Mouse (Mus musculus): Measurements from ENCODE around the gene Ing2. TPM values are rescaled to one million over a fixed set of nuclear protein-coding genes. Genes with fewer than 3 reads are reported as not detected.
A peak's percentile ranks its signal among the peaks of the same experiment; 100 is the strongest.

The Ing2 gene
- polyA plus RNA-seq, 1 experiment = 1.6 TPM

- Histone ChIP-seq H3K4me1 (ENCODE audit: control insufficient read depth, insufficient read depth, insufficient read length, low read length) (peaks cover 6% of the 10 kb centered on the region; the same call in 1 of the 2 replicates), H3K4me3 (ENCODE audit: low read depth, low read length) (no peak overlapping the region), H3K27ac (ENCODE audit: insufficient read depth, low read depth, low read length) (peak overlapping the region; percentile 86), H3K27me3 (ENCODE audit: control insufficient read depth, insufficient read depth, low read length) (no peaks in the 10 kb centered on the region), H3K36me3 (ENCODE audit: control insufficient read depth, insufficient read depth, low read length) (peaks cover 16% of the 10 kb centered on the region)
- TF ChIP-seq POLR2A (IDR thresholded peaks at IDR 0.05; ENCODE audit: low read depth, low read length) (no peak), CTCF (IDR thresholded peaks at IDR 0.05; ENCODE audit: extremely low read depth, insufficient read length, insufficient replicate concordance, low read depth, low read length) (no peak)
- 24% methylated on average over 8 of the region's 8 CpGs for whole genome bisulfite sequencing
These were observed 31.4 kb upstream of the Ing2 start for GRCm38 (mm10) chr8:47706746-47707145.

DNA sequence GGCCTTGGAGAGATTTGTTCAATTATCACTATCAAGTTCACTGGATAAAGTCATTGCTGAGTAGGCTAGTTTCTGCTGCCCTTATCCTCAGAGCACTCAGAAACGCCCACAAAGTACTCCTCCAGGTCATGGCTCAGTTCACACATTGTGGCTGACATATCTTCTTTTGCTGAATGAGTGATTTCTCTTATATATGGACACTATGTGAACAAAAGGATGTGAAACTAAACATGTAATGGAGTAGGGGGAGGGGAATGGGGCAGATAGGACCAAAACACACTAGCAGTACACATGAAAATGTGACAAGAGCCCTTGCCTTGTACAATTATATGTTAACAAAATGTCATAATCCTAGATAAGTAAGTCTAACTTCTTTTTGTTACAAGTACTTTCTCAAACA is 27.0 kb upstream of the Ing2 start:
- Histone ChIP-seq H3K36me3 (ENCODE audit: control insufficient read depth, insufficient read depth, low read length) (no peaks in the 10 kb centered on the region), H3K4me3 (ENCODE audit: low read depth, low read length) (no peak overlapping the region), H3K27ac (ENCODE audit: insufficient read depth, low read depth, low read length) (no peak overlapping the region), H3K27me3 (ENCODE audit: control insufficient read depth, insufficient read depth, low read length) (no peaks in the 10 kb centered on the region), H3K4me1 (ENCODE audit: control insufficient read depth, insufficient read depth, insufficient read length, low read length) (peaks cover 3% of the 10 kb centered on the region; the same call in 1 of the 2 replicates)
- WGBS = 37% methylated on average over 1 of the region's 1 CpGs
- TF ChIP-seq POLR2A (IDR thresholded peaks at IDR 0.05; ENCODE audit: low read depth, low read length) (no peak), CTCF (IDR thresholded peaks at IDR 0.05; ENCODE audit: extremely low read depth, insufficient read length, insufficient replicate concordance, low read depth, low read length) (no peak)

- Histone ChIP-seq H3K36me3 (ENCODE audit: control insufficient read depth, insufficient read depth, low read length) (no peaks in the 10 kb centered on the region), H3K27me3 (ENCODE audit: control insufficient read depth, insufficient read depth, low read length) (no peaks in the 10 kb centered on the region), H3K27ac (ENCODE audit: insufficient read depth, low read depth, low read length) (no peak overlapping the region), H3K4me1 (ENCODE audit: control insufficient read depth, insufficient read depth, insufficient read length, low read length) (no peaks in the 10 kb centered on the region), H3K4me3 (ENCODE audit: low read depth, low read length) (no peak overlapping the region)
- WGBS = 78% methylated on average over 1 of the region's 1 CpGs
- no peak for TF ChIP-seq POLR2A (IDR thresholded peaks at IDR 0.05; ENCODE audit: low read depth, low read length)
- no peak for TF ChIP-seq CTCF (IDR thresholded peaks at IDR 0.05; ENCODE audit: extremely low read depth, insufficient read length, insufficient replicate concordance, low read depth, low read length)
These were observed 22.3 kb upstream of the Ing2 start for GRCm38 (mm10) chr8:47697696-47698095.

- H3K4me3 ChIP-seq (ENCODE audit: low read depth, low read length) = no peak overlapping the region
- WGBS = 73% methylated on average over 5 of the region's 5 CpGs
- no peaks in the 10 kb centered on the region for H3K4me1 ChIP-seq (ENCODE audit: control insufficient read depth, insufficient read depth, insufficient read length, low read length)
- H3K27ac ChIP-seq (ENCODE audit: insufficient read depth, low read depth, low read length) = no peak overlapping the region
- H3K27me3 ChIP-seq (ENCODE audit: control insufficient read depth, insufficient read depth, low read length) = no peaks in the 10 kb centered on the region
- TF ChIP-seq CTCF (IDR thresholded peaks at IDR 0.05; ENCODE audit: extremely low read depth, insufficient read length, insufficient replicate concordance, low read depth, low read length) (no peak), POLR2A (IDR thresholded peaks at IDR 0.05; ENCODE audit: low read depth, low read length) (no peak)
- H3K36me3 ChIP-seq (ENCODE audit: control insufficient read depth, insufficient read depth, low read length) = no peaks in the 10 kb centered on the region
These were observed 20.2 kb upstream of the Ing2 start for GRCm38 (mm10) chr8:47695431-47696105.

- no peak overlapping the region for H3K4me3 ChIP-seq (ENCODE audit: low read depth, low read length)
- H3K4me1 ChIP-seq (ENCODE audit: control insufficient read depth, insufficient read depth, insufficient read length, low read length) = no peaks in the 10 kb centered on the region
- H3K36me3 ChIP-seq (ENCODE audit: control insufficient read depth, insufficient read depth, low read length) = no peaks in the 10 kb centered on the region
- 7% methylated on average over 2 of the region's 2 CpGs for WGBS
- no peak overlapping the region for H3K27ac ChIP-seq (ENCODE audit: insufficient read depth, low read depth, low read length)
- H3K27me3 ChIP-seq (ENCODE audit: control insufficient read depth, insufficient read depth, low read length) = no peaks in the 10 kb centered on the region
- no peak for TF ChIP-seq POLR2A (IDR thresholded peaks at IDR 0.05; ENCODE audit: low read depth, low read length)
- peak; percentile 60; the same call in 1 of the 2 replicates for TF ChIP-seq CTCF (IDR thresholded peaks at IDR 0.05; ENCODE audit: extremely low read depth, insufficient read length, insufficient replicate concordance, low read depth, low read length)
These were observed 17.8 kb upstream of the Ing2 start for GRCm38 (mm10) chr8:47693119-47693518.

DNA sequence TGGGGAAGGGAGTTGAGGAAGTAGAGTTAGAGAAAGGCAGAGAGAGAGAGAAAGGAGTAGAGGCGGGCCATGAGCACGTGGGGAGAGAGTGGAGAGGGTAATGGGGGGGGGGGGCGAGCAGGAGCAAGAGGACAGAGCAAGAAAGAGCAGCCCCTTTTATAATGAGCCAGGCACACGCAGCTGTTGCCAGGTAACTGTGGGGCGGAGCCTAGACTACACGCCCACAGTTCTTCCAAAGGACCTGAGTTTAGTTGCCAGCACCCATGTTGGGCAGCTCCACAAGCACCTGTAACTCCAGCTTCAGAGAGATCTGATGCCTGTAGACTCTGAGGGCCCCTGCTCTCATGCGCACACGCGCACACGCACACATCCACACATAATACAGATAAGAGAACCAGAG is 16.5 kb upstream of the Ing2 start:
- WGBS = 77% methylated on average over 10 of the region's 10 CpGs
- TF ChIP-seq CTCF (IDR thresholded peaks at IDR 0.05; ENCODE audit: extremely low read depth, insufficient read length, insufficient replicate concordance, low read depth, low read length) (no peak), POLR2A (IDR thresholded peaks at IDR 0.05; ENCODE audit: low read depth, low read length) (no peak)

DNA sequence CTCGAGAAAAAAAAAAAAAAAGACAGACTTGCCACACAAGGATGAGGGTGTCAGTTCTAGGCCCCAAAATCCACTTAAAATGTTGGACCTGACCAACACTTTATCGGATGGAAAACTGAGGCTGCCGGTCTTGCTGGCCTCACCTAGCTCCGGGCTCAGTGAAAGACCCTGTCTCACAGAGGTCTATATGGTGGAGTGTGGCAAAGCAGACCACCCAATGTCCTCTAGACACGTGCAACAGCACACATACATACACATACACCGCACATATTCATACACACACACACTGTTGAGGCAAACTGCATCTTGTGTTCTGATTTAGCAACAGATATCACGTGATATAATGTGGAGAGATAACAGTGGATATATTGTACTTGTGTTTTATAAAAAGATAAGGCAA is 15.9 kb upstream of the Ing2 start:
- Histone ChIP-seq H3K27me3 (ENCODE audit: control insufficient read depth, insufficient read depth, low read length) (no peaks in the 10 kb centered on the region), H3K4me1 (ENCODE audit: control insufficient read depth, insufficient read depth, insufficient read length, low read length) (no peaks in the 10 kb centered on the region), H3K4me3 (ENCODE audit: low read depth, low read length) (no peak overlapping the region), H3K27ac (ENCODE audit: insufficient read depth, low read depth, low read length) (no peak overlapping the region), H3K36me3 (ENCODE audit: control insufficient read depth, insufficient read depth, low read length) (no peaks in the 10 kb centered on the region)
- 77% methylated on average over 7 of the region's 7 CpGs for WGBS
- TF ChIP-seq POLR2A (IDR thresholded peaks at IDR 0.05; ENCODE audit: low read depth, low read length) (no peak), CTCF (IDR thresholded peaks at IDR 0.05; ENCODE audit: extremely low read depth, insufficient read length, insufficient replicate concordance, low read depth, low read length) (no peak)

More for the DNA sequence above, 16.5 kb upstream of the Ing2 start:
- H3K27me3 ChIP-seq (ENCODE audit: control insufficient read depth, insufficient read depth, low read length) = no peaks in the 10 kb centered on the region
- H3K27ac ChIP-seq (ENCODE audit: insufficient read depth, low read depth, low read length) = no peak overlapping the region
- no peaks in the 10 kb centered on the region for H3K36me3 ChIP-seq (ENCODE audit: control insufficient read depth, insufficient read depth, low read length)
- no peak overlapping the region for H3K4me3 ChIP-seq (ENCODE audit: low read depth, low read length)
- no peaks in the 10 kb centered on the region for H3K4me1 ChIP-seq (ENCODE audit: control insufficient read depth, insufficient read depth, insufficient read length, low read length)

Measured in small intestine, adult 2 months (tissue).